Mouse (Mus musculus) macrophage (primary cell): Measurements from ENCODE around the gene Rab20. TPM values are rescaled to one million over a fixed set of nuclear protein-coding genes. Genes with fewer than 3 reads are reported as not detected.

ENCODE experiments used
- H3K27ac ChIP-seq: fragments of 350-480 bp; formaldehyde crosslinking; 2 replicates; pipeline ENCODE4 v1.9.0; 2021
- H3K36me3 ChIP-seq: fragments of 350-480 bp; formaldehyde crosslinking; 2 replicates; pipeline ENCODE4 v1.9.0; 2021; ENCODE audit errors: inconsistent target
- H3K4me3 ChIP-seq: fragments of 350-480 bp; formaldehyde crosslinking; 2 replicates; pipeline ENCODE4 v1.9.0; 2021; ENCODE audit errors: inconsistent target
- H3K79me2 ChIP-seq: fragments of 350-480 bp; formaldehyde crosslinking; 2 replicates; pipeline ENCODE4 v1.9.0; 2021; ENCODE audit errors: inconsistent target
- WGBS: methylation state at CpG from one replicate; pipeline ENCODE4 v1.1.7; 2026; ENCODE audit warnings: inconsistent platforms; ENCODE audit not compliant: missing documents; 5-methylcytosine and 5-hydroxymethylcytosine counted together
- polyA plus RNA-seq: library from polyadenylated mRNA; stranded (reverse); fragments of 250-400 nt; gene quantifications from 3 replicates; pipeline ENCODE4 v1.2.4, GENCODE M21; 2018; ENCODE audit warnings: inconsistent platforms

Rab20 gene
- polyA plus RNA-seq, 1 experiment from 2014 or later: 31.9 TPM

DNA sequence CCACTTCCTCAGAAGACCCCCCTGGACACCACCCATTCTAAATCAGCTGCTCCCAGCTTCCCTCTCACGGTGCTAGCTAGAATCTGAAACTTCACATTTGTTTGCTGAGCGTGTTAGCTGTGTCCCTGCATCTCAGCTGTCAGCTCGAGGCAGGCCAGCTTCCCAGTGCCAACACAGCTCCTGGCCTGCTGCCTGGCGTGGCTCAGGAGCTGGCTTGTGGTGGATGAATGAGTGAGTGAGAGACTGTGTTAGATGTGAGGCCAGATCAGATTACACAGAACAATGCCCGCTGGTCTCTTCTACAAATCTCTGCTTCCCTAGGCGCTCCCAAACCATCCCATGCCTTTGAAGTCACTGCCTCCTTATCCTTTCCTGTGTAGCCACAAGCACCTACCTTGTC lies 59.3 kb downstream of the Rab20 start:
- Histone ChIP-seq H3K36me3 (no peaks in the 10 kb centered on the region), H3K4me3 (no peak overlapping the region)
- 68% methylated on average over 5 of the region's 6 CpGs for WGBS

DNA sequence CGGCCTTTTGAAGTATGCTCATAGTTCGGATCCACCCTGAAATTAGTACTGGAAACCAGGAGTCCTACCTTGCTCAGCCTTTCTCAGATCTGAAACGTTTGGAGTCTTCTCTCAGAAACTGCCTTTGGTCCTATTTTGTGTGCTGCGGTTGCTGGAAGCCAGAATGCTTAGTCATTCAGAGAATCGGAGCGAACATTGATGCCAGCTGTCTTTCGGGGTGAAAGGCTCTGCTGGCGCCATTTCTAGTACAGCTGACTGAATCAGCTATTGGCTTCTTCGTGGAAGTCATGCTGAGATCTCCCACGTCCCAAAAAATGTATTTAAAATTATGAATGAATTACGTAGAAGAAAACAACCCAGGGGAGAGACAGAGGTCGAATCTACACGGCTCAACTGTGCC lies 60.7 kb downstream of the Rab20 start:
- no peaks in the 10 kb centered on the region for H3K36me3 ChIP-seq
- no peak overlapping the region for H3K4me3 ChIP-seq
- no peaks in the 10 kb centered on the region for H3K79me2 ChIP-seq
- 80% methylated on average over 13 of the region's 13 CpGs for WGBS
- no peak overlapping the region for H3K27ac ChIP-seq

More for the DNA sequence above, 59.3 kb downstream of the Rab20 start:
- H3K79me2 ChIP-seq: no peaks in the 10 kb centered on the region
- no peak overlapping the region for H3K27ac ChIP-seq

DNA sequence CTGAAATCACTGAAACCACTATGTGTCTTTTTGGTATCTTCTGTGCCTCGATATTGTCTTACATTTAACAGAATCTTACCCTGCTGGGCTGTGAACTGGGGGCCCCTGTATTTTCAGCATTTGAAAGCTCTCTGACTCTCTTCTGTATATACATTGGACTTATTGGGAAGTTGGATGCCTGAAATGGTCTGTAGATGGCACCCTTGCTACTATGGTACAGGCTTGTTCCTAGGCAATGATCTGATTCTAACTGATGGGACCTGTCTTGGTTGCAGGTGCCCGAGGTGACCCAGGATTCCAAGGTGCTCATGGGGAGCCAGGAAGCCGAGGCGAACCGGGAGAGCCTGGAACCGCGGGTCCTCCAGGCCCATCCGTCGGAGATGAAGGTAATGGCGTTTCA lies 63.4 kb downstream of the Rab20 start:
- no peaks in the 10 kb centered on the region for H3K36me3 ChIP-seq
- WGBS: 93% methylated on average over 10 of the region's 10 CpGs
- no peak overlapping the region for H3K4me3 ChIP-seq
- no peak overlapping the region for H3K27ac ChIP-seq
- H3K79me2 ChIP-seq: no peaks in the 10 kb centered on the region

DNA sequence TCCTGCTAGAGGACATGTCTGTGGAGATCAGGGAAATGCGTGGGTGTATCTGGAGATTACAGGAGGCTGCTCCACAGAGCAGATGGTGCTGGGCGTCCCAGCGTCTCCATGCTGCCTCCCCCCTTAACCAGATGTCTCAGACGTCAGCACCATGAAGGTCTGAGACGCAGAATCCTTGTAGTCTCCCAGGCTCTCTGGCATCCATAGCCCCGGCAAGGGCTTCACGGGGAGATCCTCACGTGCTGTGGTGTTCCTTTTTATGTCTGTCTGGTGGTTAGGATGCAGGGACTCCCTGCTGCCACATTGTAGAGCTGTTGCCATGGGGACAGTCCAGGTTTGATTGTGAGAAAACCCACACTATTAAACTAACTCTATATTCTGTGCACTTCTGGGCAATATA lies 64.2 kb downstream of the Rab20 start:
- H3K36me3 ChIP-seq: no peaks in the 10 kb centered on the region
- WGBS: 89% methylated on average over 8 of the region's 8 CpGs
- no peak overlapping the region for H3K4me3 ChIP-seq
- no peak overlapping the region for H3K27ac ChIP-seq
- H3K79me2 ChIP-seq: no peaks in the 10 kb centered on the region

DNA sequence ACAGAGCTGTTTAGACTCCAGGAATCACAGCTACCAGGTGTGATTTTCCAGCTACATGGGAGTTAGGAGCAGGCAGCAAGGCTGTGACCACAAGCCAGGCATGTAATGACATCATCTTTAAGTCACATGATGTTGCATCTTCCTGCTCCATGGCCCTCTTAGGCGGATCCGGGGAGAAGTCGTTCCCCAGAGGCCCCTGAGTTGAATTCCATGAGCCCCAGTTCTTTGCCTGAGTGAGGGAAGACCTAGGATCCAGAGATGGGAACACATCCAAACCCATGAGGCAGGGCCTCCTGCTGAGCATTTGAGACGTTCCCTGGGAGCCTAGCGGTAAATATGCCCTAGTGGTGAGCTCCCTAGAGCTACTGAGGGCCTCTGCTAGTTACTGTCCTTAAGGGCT lies 66.1 kb downstream of the Rab20 start:
- H3K4me3 ChIP-seq: no peak overlapping the region

DNA sequence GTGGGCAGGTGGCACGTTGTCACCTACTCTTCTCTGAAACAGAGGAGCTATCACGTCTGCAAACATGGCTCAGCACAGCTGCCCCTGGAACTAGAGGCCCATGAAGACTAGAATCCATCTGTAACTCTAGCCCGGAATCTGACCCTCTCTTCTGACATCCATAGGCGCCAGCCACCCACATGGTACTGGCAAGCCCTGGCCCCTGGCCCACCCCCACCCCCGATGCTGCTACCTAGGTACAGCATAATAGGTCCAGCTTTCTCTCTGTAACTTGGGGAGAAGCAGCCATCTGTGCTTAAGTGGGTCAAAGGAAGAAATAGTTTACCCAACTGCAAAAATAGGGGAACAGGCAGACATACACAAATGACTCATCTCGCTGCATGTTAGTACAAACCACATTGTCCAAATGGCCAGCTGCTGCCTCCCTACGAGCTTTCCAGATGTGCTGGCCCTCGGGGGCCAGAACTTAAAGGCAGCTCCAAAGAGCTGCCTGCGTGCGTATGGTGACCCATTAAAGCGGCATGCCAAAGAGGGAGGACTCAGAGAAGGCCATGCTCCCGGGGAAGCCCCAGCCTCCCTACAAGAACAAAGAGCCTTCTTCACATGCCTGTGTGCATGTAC lies 66.9 kb downstream of the Rab20 start:
- H3K79me2 ChIP-seq: no peaks in the 10 kb centered on the region
- 73% methylated on average over 12 of the region's 12 CpGs for WGBS
- H3K36me3 ChIP-seq: no peaks in the 10 kb centered on the region
- no peak overlapping the region for H3K4me3 ChIP-seq
- no peak overlapping the region for H3K27ac ChIP-seq

More for the DNA sequence above, 66.1 kb downstream of the Rab20 start:
- Histone ChIP-seq H3K27ac (no peak overlapping the region), H3K36me3 (no peaks in the 10 kb centered on the region), H3K79me2 (no peaks in the 10 kb centered on the region)
- whole genome bisulfite sequencing: 86% methylated on average over 5 of the region's 5 CpGs

DNA sequence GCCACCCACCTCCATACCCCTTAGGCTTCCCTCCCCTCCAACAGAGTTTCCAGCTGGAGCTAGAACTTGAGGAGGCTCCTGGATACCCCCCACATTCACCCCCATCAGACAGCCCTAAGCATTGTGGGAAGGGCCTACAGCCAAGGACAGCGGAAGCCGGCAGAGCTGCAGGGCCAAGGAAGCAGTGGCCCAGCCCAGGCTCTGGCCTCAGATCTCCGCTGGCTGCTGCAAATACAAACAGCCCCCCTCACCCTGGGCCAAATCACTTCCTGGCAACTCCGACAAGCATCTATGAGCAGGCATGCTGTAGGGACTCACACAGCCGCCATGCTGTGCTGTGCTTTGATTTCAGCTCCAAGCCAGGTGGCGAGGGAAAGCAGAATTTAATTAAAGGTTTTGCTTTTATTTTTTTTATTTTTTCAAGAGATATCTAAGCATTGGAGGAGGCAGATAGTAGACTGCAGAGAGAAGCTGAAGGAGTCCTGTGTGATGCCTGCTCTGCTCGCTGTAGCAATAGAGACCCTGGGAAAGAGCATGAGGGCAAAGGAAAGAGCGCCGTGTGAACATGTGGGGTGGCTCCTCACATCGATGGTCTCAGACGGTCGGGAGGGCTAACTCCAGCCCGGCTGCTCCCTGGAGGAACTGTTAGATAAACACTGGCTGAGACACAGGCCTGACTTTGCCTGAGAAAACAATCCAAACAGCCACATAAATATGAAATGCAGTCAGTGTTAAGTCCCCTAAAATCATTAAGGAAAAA lies 72.6 kb downstream of the Rab20 start:
- 95% methylated on average over 13 of the region's 13 CpGs for WGBS
- Histone ChIP-seq H3K36me3 (no peaks in the 10 kb centered on the region), H3K4me3 (no peak overlapping the region), H3K79me2 (no peaks in the 10 kb centered on the region), H3K27ac (no peak overlapping the region)

DNA sequence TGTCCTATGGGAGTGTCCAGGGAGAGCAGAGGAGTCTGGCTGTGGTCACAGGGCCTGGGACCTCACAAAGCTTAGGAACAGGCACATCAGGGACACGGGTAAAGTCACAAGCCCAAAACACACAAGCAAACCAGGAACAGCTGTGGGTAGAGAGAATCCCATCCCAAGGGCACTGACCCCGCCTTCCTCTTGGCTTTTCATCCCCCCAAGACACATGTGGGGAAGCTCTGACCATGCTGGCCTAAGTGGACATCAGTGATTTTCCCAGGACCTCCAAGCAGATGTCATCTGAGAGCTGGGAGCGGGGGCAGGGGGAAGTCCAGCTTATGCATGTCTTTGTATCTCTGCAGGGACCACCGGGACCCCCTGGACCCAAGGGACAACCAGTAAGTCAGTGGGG lies 73.9 kb downstream of the Rab20 start:
- Histone ChIP-seq H3K36me3 (no peaks in the 10 kb centered on the region), H3K27ac (no peak overlapping the region), H3K79me2 (no peaks in the 10 kb centered on the region), H3K4me3 (no peak overlapping the region)
- WGBS: 98% methylated on average over 4 of the region's 4 CpGs

DNA sequence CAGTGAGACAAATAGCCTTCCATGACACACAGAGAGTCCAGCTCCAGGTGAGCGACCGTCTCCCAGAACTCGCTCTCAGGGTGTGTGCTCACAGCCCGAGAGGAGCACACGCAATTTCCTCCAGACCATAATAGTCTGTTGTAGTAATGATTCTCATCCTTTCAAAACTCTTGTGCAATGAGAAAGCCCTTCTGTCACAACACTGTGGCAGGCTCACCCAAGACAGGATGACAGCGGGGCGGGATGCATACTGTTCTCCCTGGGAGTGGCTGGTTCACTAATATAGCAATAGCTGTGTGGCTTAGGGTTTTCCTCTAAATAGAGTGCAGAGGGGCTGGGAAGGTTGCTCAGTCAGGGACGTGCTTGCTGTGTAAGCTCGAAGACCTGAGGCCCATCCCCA lies 74.7 kb downstream of the Rab20 start:
- H3K79me2 ChIP-seq: no peaks in the 10 kb centered on the region
- 38% methylated on average over 9 of the region's 9 CpGs for WGBS
- H3K4me3 ChIP-seq: no peak overlapping the region
- H3K27ac ChIP-seq: no peak overlapping the region
- no peaks in the 10 kb centered on the region for H3K36me3 ChIP-seq

Other genes starting within 250 kb of the Rab20 start
- gene Col4a2, start 165.9 kb downstream of the Rab20 start, polyA plus RNA-seq: 0.16 to 0.59 TPM (median 0.19 TPM) in 3 replicates
- 0.39 to 0.96 TPM (median 0.86 TPM) in 3 replicates for gene Col4a1, start 165.9 kb downstream of the Rab20 start, polyA plus RNA-seq
- gene Naxd, start 18.8 kb upstream of the Rab20 start, polyA plus RNA-seq: 30.7 to 40.1 TPM (median 32.9 TPM) in 3 replicates
- 9.9 to 20.4 TPM (median 18.1 TPM) in 3 replicates for gene Cars2, start 72.1 kb upstream of the Rab20 start, polyA plus RNA-seq
- gene Ing1, start 76.9 kb upstream of the Rab20 start, polyA plus RNA-seq: 20.1 to 29.4 TPM (median 21.5 TPM) in 3 replicates
- gene Ankrd10, start 157.0 kb upstream of the Rab20 start, polyA plus RNA-seq: 4.2 to 13.7 TPM (median 11.4 TPM) in 3 replicates
- gene 1700016D06Rik, start 222.4 kb upstream of the Rab20 start, polyA plus RNA-seq: not detected in 3 replicates
- gene Arhgef7, start 249.0 kb upstream of the Rab20 start, polyA plus RNA-seq: 45.4 to 121 TPM (median 50.2 TPM) in 3 replicates